Comparison of ENCODE assay signal across 9 mouse cellular contexts in genomic region chr7:122378473-122378872, GRCm38 (mm10).
A peak's percentile ranks its signal among the peaks of the same experiment; 100 is the strongest.
DNase-seq lines count a peak whose midpoint lies in the region; ATAC-seq and TF ChIP-seq lines count a peak whose summit lies in the region.
"Had no signal": no experiment of that assay in that cellular context is flagged by ENCODE, and none has a peak within 500 bp of the region (broad histone marks: within the 10 kb centered on the region; RNA-seq: fewer than 3 reads in every experiment).

No protein-coding gene starts in this region.

- intact Hi-C loops in heart, adult 2 months (cut with DNase I): no loop called here

- WGBS in heart, embryonic 14.5 days: 21% methylated on average over 10 of the region's 10 CpGs
- whole genome bisulfite sequencing in heart, adult 2 months: 15% methylated on average over 10 of the region's 10 CpGs
- WGBS in lung, postnatal 0 days: 15% methylated on average over 10 of the region's 10 CpGs
- WGBS in lung, adult 2 months: 13% methylated on average over 10 of the region's 10 CpGs
- 23% methylated on average over 10 of the region's 10 CpGs for WGBS in forebrain, embryonic 16.5 days
- 59% methylated on average over 10 of the region's 10 CpGs for WGBS in neural tube, embryonic 15.5 days

- no peak overlapping the region for H3K27ac ChIP-seq in heart, embryonic 14.5 days (replicated peaks in 1 of 2; ENCODE audit: control insufficient read depth in 1 of 2, insufficient read depth in 1 of 2, low read depth in 2 of 2, low read length in 2 of 2)
- no peak overlapping the region for H3K27ac ChIP-seq in heart, adult 2 months
- H3K27ac ChIP-seq in lung, postnatal 0 days (ENCODE audit: low read length): no peak overlapping the region
- no peak overlapping the region for H3K27ac ChIP-seq in forebrain, embryonic 16.5 days (ENCODE audit: low read length)
- 0 out of 2 replicates have a peak overlapping the region, but pooled peaks have one; percentile 2 for H3K27ac ChIP-seq in neural tube, embryonic 15.5 days (replicated peaks)
- H3K27ac ChIP-seq: embryonic facial prominence, embryonic 12.5 days had no signal

- TF ChIP-seq POLR2A in heart, adult 2 months (IDR thresholded peaks at IDR 0.05; ENCODE audit: insufficient read depth, low read depth, low read length): no peak
- TF ChIP-seq POLR2A in lung, adult 2 months (IDR thresholded peaks at IDR 0.05; ENCODE audit: borderline replicate concordance, extremely low read depth, low read depth, low read length): no peak

- no peaks in the 10 kb centered on the region for H3K9me3 ChIP-seq in heart, embryonic 14.5 days (ENCODE audit: control insufficient read depth, low read length)
- no peaks in the 10 kb centered on the region for H3K9me3 ChIP-seq in lung, postnatal 0 days (ENCODE audit: low read length)
- H3K9me3 ChIP-seq in forebrain, embryonic 16.5 days (ENCODE audit: control insufficient read depth, low read length): no peaks in the 10 kb centered on the region
- no peaks in the 10 kb centered on the region for H3K9me3 ChIP-seq in neural tube, embryonic 15.5 days (replicated peaks)
- H3K9me3 ChIP-seq: embryonic facial prominence, embryonic 12.5 days had no signal

- H3K36me3 ChIP-seq in heart, embryonic 14.5 days (ENCODE audit: control insufficient read depth, insufficient read depth, low read length): no peaks in the 10 kb centered on the region
- H3K36me3 ChIP-seq in heart, adult 2 months (ENCODE audit: control insufficient read depth, insufficient read depth, low read length): no peaks in the 10 kb centered on the region
- H3K36me3 ChIP-seq in lung, postnatal 0 days (ENCODE audit: insufficient read depth, low read length): no peaks in the 10 kb centered on the region
- no peaks in the 10 kb centered on the region for H3K36me3 ChIP-seq in forebrain, embryonic 16.5 days (ENCODE audit: control insufficient read depth, insufficient read depth)
- no peaks in the 10 kb centered on the region for H3K36me3 ChIP-seq in neural tube, embryonic 15.5 days
- H3K36me3 ChIP-seq: embryonic facial prominence, embryonic 12.5 days had no signal

- ATAC-seq in heart, embryonic 14.5 days (ENCODE audit: insufficient number of reproducible peaks, insufficient read depth, low FRiP score, low read depth): peak; percentile 55; the same call in 1 of the 2 replicates
- peak; percentile 33 for ATAC-seq in lung, postnatal 0 days
- peak; percentile 74 for ATAC-seq in forebrain, embryonic 16.5 days
- no peak; the same call in 1 of the 2 replicates for ATAC-seq in neural tube, embryonic 15.5 days (ENCODE audit: low FRiP score)

- no peak for TF ChIP-seq CTCF in heart, adult 2 months (IDR thresholded peaks at IDR 0.05)
- no peak for TF ChIP-seq CTCF in lung, postnatal 0 days (IDR thresholded peaks at IDR 0.05)
- TF ChIP-seq CTCF in lung, adult 2 months (IDR thresholded peaks at IDR 0.05; ENCODE audit: insufficient read depth, low read length): no peak

- no peaks in the 10 kb centered on the region for H3K79me2 ChIP-seq in heart, adult 2 months (replicated peaks; ENCODE audit: control insufficient read depth, insufficient read depth, low read length)

- H3K9ac ChIP-seq in heart, embryonic 14.5 days (ENCODE audit: low read length): no peak overlapping the region
- no peak overlapping the region for H3K9ac ChIP-seq in heart, adult 2 months (ENCODE audit: low read depth, low read length)
- no peak overlapping the region for H3K9ac ChIP-seq in lung, postnatal 0 days (replicated peaks; ENCODE audit: low read depth)
- H3K9ac ChIP-seq in forebrain, embryonic 16.5 days (replicated peaks; ENCODE audit: low read depth, low read length): no peak overlapping the region
- H3K9ac ChIP-seq in neural tube, embryonic 15.5 days (replicated peaks): no peak overlapping the region
- H3K9ac ChIP-seq: embryonic facial prominence, embryonic 12.5 days had no signal

- H3K4me1 ChIP-seq in heart, embryonic 14.5 days (ENCODE audit: control insufficient read depth in 2 of 2, insufficient read depth in 2 of 2, low read length in 2 of 2): peaks cover 5 to 9% of the 10 kb centered on the region in 2 experiments; a peak in 3 of 4 replicates
- H3K4me1 ChIP-seq in heart, adult 2 months (ENCODE audit: control insufficient read depth, insufficient read depth, low read length): no peaks in the 10 kb centered on the region
- H3K4me1 ChIP-seq in lung, postnatal 0 days (ENCODE audit: insufficient read depth, low read depth, low read length): no peaks in the 10 kb centered on the region
- no peaks in the 10 kb centered on the region for H3K4me1 ChIP-seq in lung, adult 2 months (ENCODE audit: control insufficient read depth, insufficient read depth, low read length)
- H3K4me1 ChIP-seq in forebrain, embryonic 16.5 days (replicated peaks; ENCODE audit: control insufficient read depth, insufficient read depth, low read length): peaks cover 11% of the 10 kb centered on the region
- peaks cover 7% of the 10 kb centered on the region for H3K4me1 ChIP-seq in neural tube, embryonic 15.5 days

- H3K4me2 ChIP-seq in heart, embryonic 14.5 days (ENCODE audit: low read length): no peak overlapping the region; the same call in 1 of the 2 replicates
- no peak overlapping the region for H3K4me2 ChIP-seq in lung, postnatal 0 days (replicated peaks; ENCODE audit: low read depth, low read length)
- no peak overlapping the region for H3K4me2 ChIP-seq in forebrain, embryonic 16.5 days (ENCODE audit: low read length)
- no peak overlapping the region for H3K4me2 ChIP-seq in neural tube, embryonic 15.5 days
- H3K4me2 ChIP-seq: embryonic facial prominence, embryonic 12.5 days had no signal

- no peak for DNase-seq in heart, adult 2 months
- DNase-seq in lung, postnatal 0 days (ENCODE audit: low spot score): peak; percentile 10
- no peak for DNase-seq in lung, adult 2 months
- no peak for DNase-seq in frontal cortex, postnatal 36 days (ENCODE audit: low spot score in 2 of 2)
- no peak for DNase-seq in layer of hippocampus, postnatal 36 days

- no peaks in the 10 kb centered on the region for H3K27me3 ChIP-seq in heart, embryonic 14.5 days (ENCODE audit: control insufficient read depth, insufficient read depth, low read length)
- no peaks in the 10 kb centered on the region for H3K27me3 ChIP-seq in heart, adult 2 months (ENCODE audit: control insufficient read depth, insufficient read depth, low read length)
- no peaks in the 10 kb centered on the region for H3K27me3 ChIP-seq in lung, postnatal 0 days (replicated peaks; ENCODE audit: insufficient read depth, low read length)
- no peaks in the 10 kb centered on the region for H3K27me3 ChIP-seq in forebrain, embryonic 16.5 days (replicated peaks; ENCODE audit: control insufficient read depth, insufficient read depth, low read length)
- no peaks in the 10 kb centered on the region for H3K27me3 ChIP-seq in neural tube, embryonic 15.5 days (replicated peaks)
- H3K27me3 ChIP-seq: embryonic facial prominence, embryonic 12.5 days had no signal

- TF ChIP-seq EP300 in heart, adult 2 months (IDR thresholded peaks at IDR 0.05; ENCODE audit: insufficient read depth, low read depth, low read length): no peak
- no peak for TF ChIP-seq EP300 in lung, postnatal 0 days (IDR thresholded peaks at IDR 0.05)

- H3K4me3 ChIP-seq in heart, embryonic 14.5 days (ENCODE audit: control insufficient read depth in 1 of 2, insufficient read depth in 1 of 2, low read depth in 1 of 2, low read length in 2 of 2): no peak overlapping the region
- H3K4me3 ChIP-seq in heart, adult 2 months: no peak overlapping the region
- no peak overlapping the region for H3K4me3 ChIP-seq in lung, postnatal 0 days (ENCODE audit: low read depth, low read length)
- H3K4me3 ChIP-seq in lung, adult 2 months (replicated peaks; ENCODE audit: extremely low read depth, low read depth, low read length): no peak overlapping the region
- H3K4me3 ChIP-seq in forebrain, embryonic 16.5 days (replicated peaks; ENCODE audit: low read length): no peak overlapping the region
- no peak overlapping the region for H3K4me3 ChIP-seq in neural tube, embryonic 15.5 days (replicated peaks)
- H3K4me3 ChIP-seq: embryonic facial prominence, embryonic 12.5 days had no signal
